Mouse (Mus musculus) forebrain, embryonic 12.5 days (tissue): Measurements from ENCODE around the gene Myh4. TPM values are rescaled to one million over a fixed set of nuclear protein-coding genes. Genes with fewer than 3 reads are reported as not detected.

Source experiments
- ATAC-seq: fragments of 200-750 bp; cut with Nextera tagmentation; 2 replicates; pipeline ENCODE4 v1.8.0; 2017; ENCODE audit warnings: moderate TSS enrichment; ENCODE audit not compliant: low FRiP score
- H3K27ac ChIP-seq: fragments of 300-500 bp; sonication (generic); 2 replicates; pipeline ENCODE4 v1.5.1; 2016; ENCODE audit warnings: mild to moderate bottlenecking
- H3K27me3 ChIP-seq: fragments of 300-500 bp; sonication (generic); 2 replicates; pipeline ENCODE4 v1.6.1; 2016; ENCODE audit warnings: mild to moderate bottlenecking
- H3K36me3 ChIP-seq: fragments of 300-500 bp; sonication (generic); replicated peaks from 2 replicates; pipeline ENCODE4 v1.6.1; 2016; ENCODE audit warnings: mild to moderate bottlenecking
- H3K4me1 ChIP-seq: fragments of 300-500 bp; sonication (generic); 2 replicates; pipeline ENCODE4 v1.6.1; 2016
- H3K4me2 ChIP-seq: fragments of 300-500 bp; sonication (generic); 2 replicates; pipeline ENCODE4 v1.6.1; 2016; ENCODE audit warnings: mild to moderate bottlenecking, moderate library complexity
- H3K4me3 ChIP-seq: fragments of 300-500 bp; sonication (generic); replicated peaks from 2 replicates; pipeline ENCODE4 v1.5.1; 2016; ENCODE audit warnings: mild to moderate bottlenecking
- H3K9ac ChIP-seq: fragments of 300-500 bp; sonication (generic); 2 replicates; pipeline ENCODE4 v1.6.1; 2016; ENCODE audit warnings: mild to moderate bottlenecking
- H3K9me3 ChIP-seq: fragments of 300-500 bp; sonication (generic); 2 replicates; pipeline ENCODE4 v1.6.1; 2016
- WGBS: fragments of 180-500 bp; shearing (Covaris S2); methylation state at CpG from one replicate; pipeline ENCODE4 v1.1.7; 2016; 5-methylcytosine and 5-hydroxymethylcytosine counted together
- polyA plus RNA-seq: library from polyadenylated mRNA; unstranded; fragments of >200 nt; fragmentation: Nextera tagmentation; extraction: Ambion mirVana; gene quantifications from 2 replicates; pipeline ENCODE4 v1.2.1, GENCODE M21; 2016

Myh4 gene
- not detected in 2 replicates for polyA plus RNA-seq

DNA sequence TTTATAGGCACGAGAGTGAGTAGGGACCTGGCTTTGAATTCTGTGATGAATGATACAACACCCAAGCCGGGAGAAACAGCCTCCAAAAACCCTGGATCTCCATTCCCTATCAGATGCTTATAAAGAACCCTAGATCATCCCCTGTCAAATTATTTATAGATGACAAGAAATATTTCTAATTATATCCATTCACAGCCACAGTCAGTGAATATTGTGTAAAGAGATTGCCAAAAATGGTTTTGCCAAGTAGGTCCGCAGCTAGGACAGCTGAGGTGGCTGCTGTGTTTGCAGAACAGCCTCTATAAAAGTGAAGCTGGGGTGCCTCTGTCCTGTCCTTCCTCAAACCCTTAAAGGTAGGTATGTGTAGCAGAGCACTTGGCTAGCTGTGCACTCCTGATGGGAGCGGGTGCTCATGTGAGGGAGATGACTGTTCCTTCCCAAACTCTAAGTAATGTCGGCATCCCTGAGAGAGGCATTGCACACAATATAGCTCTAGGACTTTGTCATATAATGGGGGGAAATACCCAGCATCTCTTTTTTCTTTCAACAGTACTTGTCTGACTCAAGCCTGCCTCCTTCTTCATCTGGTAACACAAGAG is at the start of gene Myh4:
Myh4 (plus strand) TSS at position 549 of the 599 bp plus-strand sequence.
- 77% methylated on average over 5 of the region's 5 CpGs for WGBS
- ATAC-seq: no peak

DNA sequence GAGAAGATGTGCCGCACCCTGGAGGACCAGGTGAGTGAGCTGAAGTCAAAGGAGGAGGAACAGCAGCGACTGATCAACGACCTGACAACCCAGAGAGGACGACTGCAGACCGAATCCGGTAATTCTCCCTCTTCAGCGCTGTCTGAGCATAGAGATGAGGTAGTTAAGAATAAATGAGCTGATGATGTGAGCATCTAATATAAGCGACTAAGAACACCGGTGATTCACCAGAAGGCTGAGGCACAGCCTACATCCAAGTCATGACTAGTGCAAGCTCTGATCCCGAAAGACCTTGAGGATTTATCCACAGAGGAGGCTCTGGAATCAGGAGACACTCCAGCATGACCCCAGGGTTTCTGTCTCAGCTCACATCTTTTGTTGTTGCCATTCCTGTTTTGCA is 47.5 kb upstream of the Myh4 start:
- no peaks in the 10 kb centered on the region for H3K4me1 ChIP-seq
- no peaks in the 10 kb centered on the region for H3K36me3 ChIP-seq
- WGBS: 85% methylated on average over 10 of the region's 10 CpGs
- H3K27ac ChIP-seq: no peak overlapping the region
- no peak overlapping the region for H3K4me2 ChIP-seq
- H3K9ac ChIP-seq: no peak overlapping the region
- no peaks in the 10 kb centered on the region for H3K9me3 ChIP-seq
- ATAC-seq: no peak
- no peaks in the 10 kb centered on the region for H3K27me3 ChIP-seq
- no peak overlapping the region for H3K4me3 ChIP-seq

More for the DNA sequence above, at the start of gene Myh4:
- no peak within 1 kb of the TSS for H3K9ac ChIP-seq
- no peak within 1 kb of the TSS for H3K4me2 ChIP-seq
- no peaks in the 10 kb centered on the region for H3K27me3 ChIP-seq
- H3K4me3 ChIP-seq: no peak within 1 kb of the TSS
- no peaks in the 10 kb centered on the region for H3K9me3 ChIP-seq
- no peaks in the 10 kb centered on the region for H3K36me3 ChIP-seq
- H3K4me1 ChIP-seq: no peaks in the 10 kb centered on the region
- H3K27ac ChIP-seq: no peak within 1 kb of the TSS

DNA sequence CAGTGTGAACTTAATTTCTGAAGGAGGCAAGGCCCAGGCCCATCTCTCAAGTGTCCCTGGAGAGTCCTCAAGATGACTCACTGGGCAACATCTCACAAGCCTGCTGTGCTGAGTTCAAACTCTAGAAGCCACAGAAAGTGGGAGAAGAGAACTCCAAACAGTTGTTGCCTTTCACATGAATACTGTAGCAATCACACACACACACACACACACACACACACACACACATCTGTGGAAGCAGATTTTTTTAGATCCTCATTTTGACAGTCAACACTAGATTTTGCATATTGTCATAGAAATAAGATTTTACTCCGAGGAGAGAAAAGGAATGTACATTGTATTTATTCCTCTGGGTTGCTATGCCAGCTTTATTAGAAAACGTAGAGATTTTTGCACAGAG is 47.0 kb upstream of the Myh4 start:
- no peaks in the 10 kb centered on the region for H3K27me3 ChIP-seq
- no peak for ATAC-seq
- H3K4me2 ChIP-seq: no peak overlapping the region
- no peaks in the 10 kb centered on the region for H3K36me3 ChIP-seq
- no peaks in the 10 kb centered on the region for H3K4me1 ChIP-seq
- H3K9ac ChIP-seq: no peak overlapping the region
- no peaks in the 10 kb centered on the region for H3K9me3 ChIP-seq
- H3K27ac ChIP-seq: no peak overlapping the region
- 85% methylated on average over 2 of the region's 2 CpGs for WGBS
- no peak overlapping the region for H3K4me3 ChIP-seq

DNA sequence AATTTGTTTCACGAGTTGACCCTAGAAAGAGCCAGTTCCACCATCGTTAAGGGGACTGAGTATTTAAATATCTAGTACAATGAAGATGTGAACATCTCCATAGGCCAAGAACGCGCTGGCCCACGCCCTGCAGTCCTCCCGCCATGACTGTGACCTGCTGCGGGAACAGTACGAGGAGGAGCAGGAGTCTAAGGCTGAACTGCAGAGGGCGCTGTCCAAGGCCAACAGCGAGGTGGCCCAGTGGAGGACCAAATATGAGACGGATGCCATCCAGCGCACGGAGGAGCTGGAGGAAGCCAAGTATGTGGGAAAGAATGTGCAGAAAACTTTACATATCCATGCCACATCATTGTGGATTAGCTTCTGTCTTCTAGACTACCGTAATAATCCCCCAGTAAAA is 46.3 kb upstream of the Myh4 start:
- ATAC-seq: no peak
- Histone ChIP-seq H3K4me1 (no peaks in the 10 kb centered on the region), H3K4me3 (no peak overlapping the region), H3K9ac (no peak overlapping the region), H3K9me3 (no peaks in the 10 kb centered on the region), H3K4me2 (no peak overlapping the region), H3K27me3 (no peaks in the 10 kb centered on the region), H3K27ac (no peak overlapping the region), H3K36me3 (no peaks in the 10 kb centered on the region)
- WGBS: 89% methylated on average over 14 of the region's 14 CpGs

DNA sequence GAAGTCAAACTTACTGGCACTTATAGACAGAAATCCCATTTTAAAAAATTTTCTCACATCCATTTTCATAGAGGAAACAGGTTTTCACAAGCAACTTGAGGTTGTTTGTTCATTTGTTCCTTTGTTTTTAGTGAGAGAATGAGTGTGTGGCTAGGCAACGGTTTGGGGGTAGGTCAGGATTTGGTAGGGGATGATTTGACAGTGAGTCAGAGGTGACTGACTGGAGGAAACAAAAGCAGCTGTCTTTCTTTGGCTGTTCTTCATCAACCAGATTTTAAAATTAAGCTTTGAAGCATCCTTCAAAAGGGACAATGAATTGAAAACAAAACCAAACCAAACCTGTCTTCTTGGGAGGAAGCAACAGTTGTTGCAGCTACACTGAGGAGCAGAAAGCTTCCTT is 38.5 kb upstream of the Myh4 start:
- no peak for ATAC-seq
- H3K27me3 ChIP-seq: no peaks in the 10 kb centered on the region
- H3K4me2 ChIP-seq: no peak overlapping the region
- H3K9ac ChIP-seq: no peak overlapping the region
- 46% methylated on average over 1 of the region's 1 CpGs for WGBS
- no peaks in the 10 kb centered on the region for H3K4me1 ChIP-seq
- no peaks in the 10 kb centered on the region for H3K9me3 ChIP-seq
- H3K36me3 ChIP-seq: no peaks in the 10 kb centered on the region
- H3K4me3 ChIP-seq: no peak overlapping the region
- H3K27ac ChIP-seq: no peak overlapping the region

DNA sequence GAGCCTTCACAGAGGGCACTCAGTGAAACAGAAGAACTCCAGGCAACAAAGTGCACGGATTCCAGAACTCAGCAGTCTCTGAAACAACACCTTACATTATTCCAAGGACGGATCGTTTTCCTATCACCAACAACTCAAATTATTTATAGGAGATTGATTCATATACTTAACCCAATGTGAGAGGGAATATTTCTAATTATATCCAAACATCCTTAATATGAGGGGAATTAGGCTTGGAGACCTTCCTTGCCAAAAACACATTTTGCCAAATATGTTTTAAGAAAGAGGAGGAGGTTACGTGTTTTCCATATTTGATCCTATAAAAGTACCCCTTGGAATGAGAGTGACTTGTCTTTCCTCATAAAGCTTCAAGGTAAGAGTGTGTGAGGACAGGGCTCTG is 38.1 kb upstream of the Myh4 start, which contains the start of gene Myh1:
Myh1 (plus strand) TSS at position 301 of the 400 bp plus-strand sequence.
- no peak within 1 kb of the TSS for H3K4me2 ChIP-seq
- no peak within 1 kb of the TSS for H3K4me3 ChIP-seq
- no peak within 1 kb of the TSS for H3K9ac ChIP-seq
- H3K36me3 ChIP-seq: no peaks in the 10 kb centered on the region
- WGBS: 81% methylated on average over 4 of the region's 4 CpGs
- no peak within 1 kb of the TSS for H3K27ac ChIP-seq
- H3K27me3 ChIP-seq: no peaks in the 10 kb centered on the region
- no peaks in the 10 kb centered on the region for H3K9me3 ChIP-seq
- no peak for ATAC-seq
- no peaks in the 10 kb centered on the region for H3K4me1 ChIP-seq

DNA sequence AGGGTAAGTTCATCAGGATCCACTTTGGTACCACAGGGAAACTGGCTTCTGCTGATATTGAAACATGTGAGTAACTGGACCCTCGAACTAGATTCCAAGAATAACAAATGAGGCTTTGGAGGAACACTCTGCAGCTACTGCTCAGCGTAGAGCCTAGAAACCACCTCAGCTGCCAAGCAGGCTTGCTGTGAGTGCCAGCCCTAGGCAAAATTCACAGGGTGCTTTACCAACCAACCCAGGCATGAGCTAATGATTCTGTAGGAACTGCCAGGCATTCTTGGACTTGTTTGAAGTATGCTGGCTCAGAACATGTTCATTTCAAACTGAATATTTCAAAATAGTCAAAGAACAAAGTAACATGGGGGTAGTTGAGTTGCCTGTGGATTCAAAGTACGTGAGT is 33.1 kb upstream of the Myh4 start:
- no peak overlapping the region for H3K4me2 ChIP-seq
- no peak overlapping the region for H3K4me3 ChIP-seq
- 77% methylated on average over 3 of the region's 3 CpGs for WGBS
- no peaks in the 10 kb centered on the region for H3K4me1 ChIP-seq
- ATAC-seq: no peak
- H3K27me3 ChIP-seq: no peaks in the 10 kb centered on the region
- H3K9ac ChIP-seq: no peak overlapping the region
- no peaks in the 10 kb centered on the region for H3K9me3 ChIP-seq
- no peak overlapping the region for H3K27ac ChIP-seq
- no peaks in the 10 kb centered on the region for H3K36me3 ChIP-seq

DNA sequence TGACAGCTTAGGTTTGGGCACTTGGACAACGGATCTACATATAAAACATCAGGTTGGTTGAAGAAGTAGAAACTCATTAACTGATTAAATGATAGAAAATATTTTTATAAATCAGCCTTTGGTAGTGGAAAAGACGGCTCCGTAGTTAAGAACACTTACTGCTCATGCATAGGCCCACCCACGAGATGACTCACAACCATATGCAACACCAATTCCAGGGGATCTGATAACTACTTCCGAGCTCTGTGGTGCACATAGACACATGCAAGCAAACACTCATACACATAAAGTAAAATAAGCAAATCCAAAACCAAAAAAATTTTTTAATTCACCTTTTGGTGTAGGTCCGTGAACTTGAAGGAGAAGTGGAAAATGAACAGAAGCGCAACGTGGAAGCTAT is 16.0 kb upstream of the Myh4 start:
- no peak overlapping the region for H3K9ac ChIP-seq
- H3K9me3 ChIP-seq: no peaks in the 10 kb centered on the region
- no peak overlapping the region for H3K4me2 ChIP-seq
- H3K36me3 ChIP-seq: no peaks in the 10 kb centered on the region
- ATAC-seq: no peak
- no peak overlapping the region for H3K27ac ChIP-seq
- no peak overlapping the region for H3K4me3 ChIP-seq
- 95% methylated on average over 8 of the region's 8 CpGs for WGBS
- H3K4me1 ChIP-seq: no peaks in the 10 kb centered on the region
- H3K27me3 ChIP-seq: no peaks in the 10 kb centered on the region

DNA sequence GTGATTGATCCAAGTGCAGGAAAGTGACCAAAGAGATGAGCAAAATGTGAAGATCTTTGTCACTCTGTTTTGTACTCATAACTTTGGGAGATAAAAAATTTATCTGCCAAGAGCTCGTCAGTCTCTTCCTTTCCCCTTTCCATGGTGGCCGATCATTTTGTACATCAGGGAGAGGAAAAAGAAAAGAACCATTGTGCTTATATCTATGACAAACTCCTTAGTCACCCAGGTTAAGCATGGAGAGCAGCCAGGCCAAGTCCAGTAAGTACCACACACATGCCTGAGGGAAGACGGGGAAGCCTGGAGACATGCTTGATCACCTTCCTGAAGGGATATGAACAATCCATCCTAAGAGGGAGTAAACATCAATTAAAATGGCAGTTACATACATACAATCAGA is 13.4 kb upstream of the Myh4 start:
- Histone ChIP-seq H3K36me3 (no peaks in the 10 kb centered on the region), H3K9me3 (no peaks in the 10 kb centered on the region), H3K4me3 (no peak overlapping the region), H3K9ac (no peak overlapping the region), H3K4me1 (no peaks in the 10 kb centered on the region), H3K27me3 (no peaks in the 10 kb centered on the region), H3K4me2 (no peak overlapping the region), H3K27ac (no peak overlapping the region)
- 86% methylated on average over 3 of the region's 3 CpGs for WGBS
- no peak for ATAC-seq

DNA sequence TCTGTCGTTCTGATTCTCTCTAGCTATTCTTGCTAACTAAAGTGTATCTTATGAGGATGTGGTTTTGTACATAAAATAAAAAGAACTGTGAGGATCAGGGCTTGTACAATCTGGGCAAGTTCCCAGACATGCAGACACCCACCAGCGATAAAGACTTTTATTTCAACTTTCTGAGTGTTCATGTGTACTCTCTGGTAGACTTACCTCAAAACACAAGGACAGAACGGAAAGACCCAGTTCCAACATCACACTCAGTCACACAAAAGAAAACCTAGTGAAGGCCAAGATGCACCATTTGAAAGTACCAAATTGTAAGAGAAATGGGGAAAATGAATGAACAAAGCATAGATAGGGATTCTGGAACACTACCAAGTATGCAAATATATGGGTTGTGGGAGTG is 9.1 kb upstream of the Myh4 start:
- Histone ChIP-seq H3K4me2 (no peak overlapping the region), H3K4me1 (no peaks in the 10 kb centered on the region), H3K9ac (no peak overlapping the region), H3K36me3 (no peaks in the 10 kb centered on the region), H3K4me3 (no peak overlapping the region), H3K27ac (no peak overlapping the region), H3K27me3 (no peaks in the 10 kb centered on the region), H3K9me3 (no peaks in the 10 kb centered on the region)
- 89% methylated on average over 3 of the region's 3 CpGs for WGBS
- ATAC-seq: no peak

DNA sequence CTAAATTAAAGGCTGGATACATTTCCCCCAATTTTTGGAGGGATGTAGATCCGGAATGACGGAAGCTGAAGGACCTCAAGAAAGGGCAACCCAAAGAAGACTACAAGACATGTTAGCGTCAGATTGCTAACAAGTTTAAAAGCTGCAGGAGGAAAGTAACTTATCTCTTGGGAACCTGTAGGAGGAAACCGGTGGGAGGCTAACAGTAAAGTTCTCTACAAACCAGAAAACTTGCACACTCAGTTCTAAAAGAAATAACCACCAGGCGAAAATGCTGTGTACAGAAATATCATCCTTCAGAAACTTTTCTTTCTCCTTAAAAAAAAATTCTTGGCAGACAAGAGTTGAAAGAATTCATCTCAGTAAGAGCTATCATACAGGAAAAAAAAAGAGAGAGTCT is 8.7 kb upstream of the Myh4 start:
- Histone ChIP-seq H3K36me3 (no peaks in the 10 kb centered on the region), H3K9me3 (no peaks in the 10 kb centered on the region), H3K27ac (no peak overlapping the region), H3K4me2 (no peak overlapping the region), H3K4me1 (no peaks in the 10 kb centered on the region), H3K4me3 (no peak overlapping the region), H3K9ac (no peak overlapping the region), H3K27me3 (no peaks in the 10 kb centered on the region)
- 92% methylated on average over 5 of the region's 5 CpGs for WGBS
- ATAC-seq: no peak

DNA sequence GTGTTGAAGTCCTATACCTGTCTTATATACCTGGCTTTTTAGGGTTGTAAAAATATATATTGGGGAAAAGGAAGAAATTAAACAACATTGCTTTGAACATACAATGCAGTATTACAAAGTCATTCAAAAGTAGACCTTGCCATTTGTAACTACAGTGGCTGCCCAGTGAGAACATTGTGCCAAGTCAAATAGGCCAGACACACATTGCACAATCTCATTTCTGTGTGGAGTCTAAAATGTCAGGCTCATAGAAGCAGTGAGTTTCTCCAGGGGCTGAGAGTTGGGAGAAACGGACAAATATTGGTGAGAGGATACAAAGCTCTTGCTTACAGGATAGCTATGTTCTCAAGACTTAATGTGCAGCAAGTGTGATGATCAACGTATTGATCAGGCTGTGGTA is 7.9 kb upstream of the Myh4 start:
- no peak overlapping the region for H3K4me3 ChIP-seq
- 83% methylated on average over 2 of the region's 2 CpGs for WGBS

DNA sequence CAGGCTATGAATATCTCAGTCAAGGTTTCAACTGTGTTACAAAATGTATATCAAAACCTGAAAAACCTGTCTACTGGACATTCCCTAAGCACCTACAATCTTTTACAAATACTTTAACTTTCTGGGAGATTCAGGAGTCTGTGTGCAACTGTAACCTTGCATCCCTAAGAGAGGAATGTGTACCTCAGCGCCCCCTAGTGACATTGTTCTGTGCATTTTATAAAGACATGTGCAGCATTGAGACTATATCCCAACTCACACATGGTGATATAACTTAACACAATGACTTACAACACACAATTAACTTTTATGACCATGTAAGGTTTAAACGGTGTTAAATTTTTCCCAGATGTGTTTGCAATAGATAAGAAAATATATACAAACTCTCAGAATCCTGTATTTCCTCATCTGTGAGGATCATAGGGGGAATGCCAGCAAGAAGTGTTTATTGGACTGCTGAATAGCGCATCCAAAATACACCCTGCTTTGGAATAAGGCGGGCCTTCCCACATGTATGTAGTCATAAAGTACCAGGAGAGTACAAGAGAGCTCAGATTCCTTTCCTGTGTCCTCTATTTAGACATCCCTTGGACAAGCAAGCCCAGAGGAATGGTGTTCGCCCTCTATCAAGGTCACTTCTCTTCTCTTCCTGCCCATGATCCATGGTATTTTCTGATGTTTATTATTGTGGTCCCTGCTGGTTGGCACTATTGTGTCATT is 2.0 kb upstream of the Myh4 start:
- 72% methylated on average over 5 of the region's 5 CpGs for WGBS

More for the DNA sequence above, 7.9 kb upstream of the Myh4 start:
- no peaks in the 10 kb centered on the region for H3K27me3 ChIP-seq
- no peaks in the 10 kb centered on the region for H3K4me1 ChIP-seq
- no peak for ATAC-seq
- H3K27ac ChIP-seq: no peak overlapping the region
- H3K4me2 ChIP-seq: no peak overlapping the region
- H3K36me3 ChIP-seq: no peaks in the 10 kb centered on the region
- no peaks in the 10 kb centered on the region for H3K9me3 ChIP-seq
- H3K9ac ChIP-seq: no peak overlapping the region

More for the DNA sequence above, 2.0 kb upstream of the Myh4 start:
- no peaks in the 10 kb centered on the region for H3K27me3 ChIP-seq
- no peak overlapping the region for H3K4me3 ChIP-seq
- H3K4me2 ChIP-seq: no peak overlapping the region
- no peak overlapping the region for H3K9ac ChIP-seq
- ATAC-seq: no peak
- H3K36me3 ChIP-seq: no peaks in the 10 kb centered on the region
- no peaks in the 10 kb centered on the region for H3K9me3 ChIP-seq
- H3K4me1 ChIP-seq: no peaks in the 10 kb centered on the region
- H3K27ac ChIP-seq: no peak overlapping the region
